Mouse (Mus musculus) testis, postnatal 14 days (tissue): ENCODE data around the gene 4931417E11Rik.

Experiments used
- DNase-seq: peaks from one replicate; pipeline ENCODE4 v3.0.0; 2021; ENCODE audit warnings: low spot score

Gene 4931417E11Rik

DNA sequence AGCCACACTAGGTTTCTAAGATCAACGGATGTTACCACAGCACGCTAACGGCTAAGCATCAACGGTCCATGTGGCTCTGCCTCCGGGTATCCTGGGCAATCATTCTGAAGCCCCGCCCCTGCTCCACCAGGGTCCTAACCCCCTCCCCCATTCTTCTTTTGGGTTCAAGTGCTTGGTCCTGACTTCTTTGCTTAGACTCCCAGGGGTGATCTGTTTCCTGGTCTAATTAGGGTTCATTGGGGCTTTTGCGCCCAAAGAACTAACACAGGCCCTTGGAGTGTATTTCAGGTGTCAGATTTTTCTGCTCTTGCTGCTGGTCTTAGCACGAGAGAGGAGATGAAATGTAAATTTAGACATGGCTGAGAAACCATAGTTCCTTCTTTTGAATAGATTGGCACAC lies at the start of gene 4931417E11Rik:
Gene 4931417E11Rik (minus strand): TSS at position 101 of the 400 bp plus-strand sequence.
- DNase-seq: peak; percentile 7

DNA sequence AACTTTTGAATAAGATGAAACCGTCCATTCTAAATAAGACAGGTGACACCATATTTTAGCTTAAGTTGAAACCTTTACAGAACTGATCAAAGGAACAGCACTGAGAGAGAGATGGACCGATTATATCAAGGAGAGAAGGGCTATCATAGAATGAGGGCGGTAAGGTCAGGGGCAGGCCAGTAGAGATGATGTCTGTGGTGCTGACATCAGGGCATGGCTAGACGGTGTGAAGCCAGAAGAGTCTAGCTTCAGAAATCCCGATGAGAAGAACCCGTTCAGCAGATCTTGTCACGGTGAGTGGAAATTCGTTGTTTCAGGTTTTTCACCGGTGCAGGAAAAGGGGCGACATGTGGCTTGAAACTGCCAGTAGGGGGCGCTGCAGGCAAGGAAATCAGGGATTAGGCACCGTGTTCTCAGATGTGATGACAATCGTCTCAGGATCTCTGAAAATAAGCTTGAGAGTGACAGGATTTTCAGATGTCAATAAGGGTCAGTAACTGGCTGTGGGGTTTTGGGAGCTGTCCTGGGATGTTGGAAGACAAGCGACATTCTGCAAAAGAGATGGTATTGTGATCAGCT lies 48.4 kb upstream of the 4931417E11Rik start:
- peak; percentile 37 for DNase-seq

DNA sequence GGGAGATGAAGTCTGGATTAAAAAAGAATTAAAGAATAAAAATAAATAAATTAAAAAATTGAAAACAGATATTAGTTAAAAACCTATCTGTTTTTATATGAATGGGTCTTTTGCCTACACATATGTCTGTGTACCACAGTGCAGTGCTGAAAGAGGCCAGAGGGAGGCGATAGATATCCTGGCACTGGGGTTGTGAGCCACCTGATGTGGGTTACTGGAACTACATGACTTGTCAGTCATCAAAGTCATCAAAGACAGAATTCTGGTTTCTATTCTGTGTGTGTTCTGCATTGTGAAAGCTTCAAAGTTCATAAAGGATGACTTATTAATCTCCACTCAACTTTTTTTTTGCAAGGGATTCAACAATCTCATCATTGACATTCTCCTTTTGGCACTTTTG lies 43.4 kb upstream of the 4931417E11Rik start:
- DNase-seq: no peak

DNA sequence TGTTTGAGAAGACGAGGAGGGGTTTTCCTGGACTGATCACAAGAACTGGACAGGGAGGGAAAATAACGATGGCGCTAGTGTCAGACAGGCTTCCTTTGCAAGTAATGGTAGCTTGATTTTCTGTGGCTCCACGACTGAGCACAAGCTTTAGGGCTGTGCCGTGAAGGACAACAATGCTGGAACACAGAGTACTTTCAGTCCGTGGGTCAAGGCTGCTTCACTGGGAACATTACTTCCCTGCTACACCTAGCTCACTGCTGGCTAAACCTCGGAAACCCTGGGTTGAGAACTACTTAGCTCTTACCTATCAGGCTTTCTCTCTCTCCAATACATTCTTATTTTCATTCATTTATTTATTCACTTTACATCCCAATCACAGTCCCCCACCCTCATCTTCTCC lies 30.2 kb upstream of the 4931417E11Rik start:
- DNase-seq: peak; percentile 4

DNA sequence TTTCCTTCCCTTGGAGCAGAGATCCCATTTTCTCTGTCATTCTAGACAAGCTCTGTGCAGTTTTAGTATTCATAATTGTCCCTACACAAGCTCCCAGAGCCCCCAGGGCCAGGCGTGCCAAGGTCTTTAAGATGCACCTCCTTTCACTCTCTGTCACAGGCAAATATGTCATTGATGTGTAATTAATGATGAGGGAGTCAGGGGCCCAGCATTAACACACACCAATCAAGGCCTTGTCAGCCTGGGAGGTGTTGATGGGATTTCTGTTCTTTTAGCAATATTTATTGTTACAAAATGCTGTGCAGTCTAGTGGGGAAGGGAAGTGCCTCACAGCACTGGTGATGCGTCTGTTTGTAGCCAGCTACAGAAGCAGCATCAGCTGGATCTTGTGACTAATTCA lies 27.9 kb upstream of the 4931417E11Rik start:
- no peak for DNase-seq

DNA sequence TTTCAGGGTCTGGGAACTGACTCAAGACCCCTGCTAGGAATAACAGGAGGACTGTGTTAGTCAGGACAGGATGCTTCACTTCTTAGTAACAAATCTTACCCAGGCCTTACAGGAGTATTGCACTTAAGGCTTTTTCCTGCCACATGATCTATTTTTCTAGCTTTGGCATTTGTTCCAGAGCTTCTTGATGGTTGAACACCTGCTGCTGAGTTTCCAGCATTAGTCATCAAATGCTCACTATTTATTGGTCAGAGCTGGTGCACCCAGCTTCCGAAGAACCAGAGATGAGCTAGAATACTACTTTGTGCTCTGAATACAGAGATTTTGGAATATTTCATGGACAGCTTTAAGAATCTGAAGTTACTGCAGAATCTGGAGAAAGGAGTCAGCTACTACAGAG lies 21.1 kb upstream of the 4931417E11Rik start:
- no peak for DNase-seq

DNA sequence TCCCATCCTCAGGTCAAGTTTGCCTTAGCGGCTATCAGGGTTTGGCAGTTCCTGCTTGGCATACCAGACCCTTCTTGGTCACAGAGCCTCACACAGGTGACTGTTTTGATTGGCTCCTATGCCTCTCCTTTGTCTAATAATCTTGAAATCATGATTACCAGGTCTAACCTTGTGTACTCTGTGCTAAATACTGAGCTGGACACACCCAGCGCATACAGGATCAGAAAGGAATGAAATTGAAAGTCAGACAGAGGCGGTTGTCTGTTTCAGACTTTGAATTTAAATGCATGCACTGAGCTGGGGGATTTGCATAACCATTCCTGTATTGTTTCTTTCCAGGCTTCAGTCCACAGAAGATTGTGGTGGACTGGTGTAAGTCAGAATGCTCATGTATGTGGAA lies 16.1 kb upstream of the 4931417E11Rik start:
- DNase-seq: no peak

DNA sequence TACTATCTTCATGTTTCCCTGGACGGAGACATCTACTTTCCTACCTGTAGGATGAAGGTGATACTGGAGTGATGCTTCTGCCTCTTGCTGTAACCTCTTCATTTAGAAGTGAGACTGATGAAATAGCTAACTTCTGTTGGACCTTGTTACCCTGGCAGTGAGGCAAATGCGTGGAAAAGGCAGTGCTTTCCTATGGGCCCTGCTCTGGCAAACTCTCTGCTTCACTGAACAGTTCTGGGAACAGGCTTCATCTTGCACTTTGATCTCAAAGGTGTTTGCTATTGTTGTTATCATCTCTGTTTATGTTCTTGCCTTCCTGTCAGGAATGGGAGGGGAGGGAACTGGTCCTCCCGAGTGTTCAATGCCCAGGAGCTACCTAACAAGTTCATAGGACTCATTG lies 3.4 kb downstream of the 4931417E11Rik start:
- DNase-seq: no peak

DNA sequence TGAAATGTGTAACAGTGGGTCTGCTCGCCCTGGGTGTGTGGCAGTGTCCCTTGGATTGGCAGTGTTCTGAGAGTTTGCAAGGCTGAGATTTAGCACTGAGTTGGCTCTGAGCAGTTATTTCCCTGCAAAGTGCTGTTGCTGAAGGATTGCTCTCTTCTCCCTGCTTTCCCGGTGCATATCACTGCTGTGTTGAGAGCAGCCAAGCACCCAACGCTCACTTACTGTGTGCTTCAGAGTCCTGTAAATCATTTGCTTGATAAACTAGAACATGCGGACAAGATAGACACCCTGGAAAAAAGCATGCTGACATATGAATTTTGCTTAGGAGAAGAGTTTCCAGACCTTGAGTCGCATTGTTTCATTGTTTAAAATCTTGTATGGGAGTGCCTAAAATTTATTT lies 6.9 kb downstream of the 4931417E11Rik start:
- no peak for DNase-seq

DNA sequence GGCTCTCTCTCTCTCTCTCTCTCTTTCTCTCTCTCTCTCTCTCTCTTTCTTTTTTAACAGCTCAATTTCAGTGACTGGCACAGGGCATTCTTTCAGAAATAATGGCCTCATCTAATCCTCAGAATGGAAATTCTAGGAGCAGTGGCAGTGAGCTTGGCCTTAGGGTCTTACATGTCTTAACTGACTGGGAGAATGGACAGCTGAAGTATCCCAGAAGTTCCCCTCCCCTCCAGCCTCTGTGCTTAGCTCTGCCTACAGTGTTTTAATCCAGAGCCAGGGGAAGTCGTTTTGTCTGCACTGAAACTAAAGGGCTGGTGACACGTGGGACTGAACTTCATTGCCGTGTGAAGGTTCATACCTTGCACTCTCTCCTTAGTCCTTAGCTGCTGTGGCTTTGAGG lies 35.6 kb downstream of the 4931417E11Rik start:
- DNase-seq: no peak

DNA sequence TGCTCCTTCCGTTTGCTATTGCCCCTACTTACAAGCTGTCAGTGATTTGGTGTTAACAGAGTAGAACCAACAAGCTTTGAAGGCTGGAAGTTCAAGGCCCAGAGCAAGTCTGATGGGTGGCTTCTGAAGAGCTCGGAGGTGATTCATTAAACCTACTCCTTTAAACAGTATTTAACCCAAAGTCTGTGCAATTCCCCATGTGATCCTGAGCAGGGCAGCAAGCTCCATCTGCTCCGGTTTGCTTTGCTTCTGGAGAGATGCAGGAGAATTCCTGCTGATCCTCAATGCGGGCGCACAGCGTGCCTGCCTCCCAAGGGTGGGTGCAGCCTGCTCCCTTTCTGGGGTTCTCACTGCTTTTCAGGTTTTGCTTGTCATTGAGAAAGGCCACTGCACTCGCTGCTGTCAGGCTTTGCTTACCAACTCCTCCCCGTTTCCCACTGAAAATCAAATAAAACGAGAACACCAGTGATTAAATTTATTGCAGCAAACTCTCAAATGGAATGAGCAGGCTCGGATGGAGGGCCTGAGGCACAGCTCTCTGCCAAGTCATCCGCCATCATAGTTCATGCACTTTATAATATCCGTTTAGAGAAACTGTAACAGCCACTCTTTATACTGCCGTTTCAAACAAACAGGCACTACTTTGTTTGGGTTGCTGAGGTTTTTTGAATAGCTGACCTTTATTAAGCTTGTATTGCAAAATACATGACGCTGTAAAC lies 40.7 kb downstream of the 4931417E11Rik start:
- no peak for DNase-seq

DNA sequence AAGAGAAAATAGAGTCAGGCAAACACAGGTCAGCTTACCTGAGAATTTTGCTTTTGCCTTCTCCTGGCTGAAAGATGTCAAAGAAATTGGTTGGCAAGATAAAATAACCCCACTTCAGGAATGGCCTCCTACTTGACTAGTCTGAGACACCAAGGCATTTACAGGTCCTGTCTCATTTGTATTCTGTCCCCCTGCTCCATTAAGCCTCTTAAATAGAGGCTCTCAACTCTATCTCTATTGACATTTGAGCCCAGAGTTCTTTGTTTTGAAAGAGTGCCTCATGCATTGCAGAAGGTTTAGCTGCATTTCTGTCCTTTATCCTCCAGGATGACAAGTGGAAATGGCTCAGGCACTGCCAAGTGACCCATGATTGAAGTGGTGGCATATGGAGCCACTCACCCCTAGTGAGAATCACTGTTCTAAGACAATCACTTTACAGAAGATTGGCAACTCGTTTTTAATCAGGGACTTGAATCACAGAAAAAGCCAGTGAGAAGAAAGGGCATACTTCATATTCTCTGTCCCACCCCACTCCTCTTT lies 42.1 kb downstream of the 4931417E11Rik start:
- DNase-seq: no peak
